Mouse (Mus musculus): ENCODE measurements around the gene Mycbp. TPM values are rescaled to one million over a fixed set of nuclear protein-coding genes. Genes with fewer than 3 reads are reported as not detected.
"Not testable (repeated sequence)": the region's sequence is repeated elsewhere in the genome, so short reads cannot be mapped to it uniquely, and the experiment has no call there.

The Mycbp gene
- total RNA-seq, 2 experiments from 2014 or later: 11.2 to 13.3 TPM

GRCm38 (mm10) chr4:123936059-123936458 lies 31.4 kb downstream of the Mycbp start:
- intact Hi-C loops (cut with DNase I): loop anchor here (5.0 kb wide), 1 partner anchor 741 kb away; no protein-coding TSS in a partner anchor
- no peak for DNase-seq (ENCODE audit: low spot score in 2 of 2)

- DNase-seq (ENCODE audit: low spot score in 2 of 2): peak; percentile 81 to 84
- intact Hi-C loops (cut with DNase I): loop anchor here (5.0 kb wide), 1 partner anchor 737 kb away; no protein-coding TSS in a partner anchor
Observed at GRCm38 (mm10) chr4:123939838-123940237, 35.2 kb downstream of the Mycbp start.

GRCm38 (mm10) chr4:123940878-123941277 lies 36.2 kb downstream of the Mycbp start:
- intact Hi-C loops (cut with DNase I); DNase-seq (ENCODE audit: low spot score in 2 of 2): not testable (repeated sequence)

- no peak for DNase-seq (ENCODE audit: low spot score in 2 of 2)
- intact Hi-C loops (cut with DNase I): no loop called here
Observed at GRCm38 (mm10) chr4:123946701-123947100, 42.1 kb downstream of the Mycbp start.

GRCm38 (mm10) chr4:123947149-123947548 lies 42.5 kb downstream of the Mycbp start:
- no peak for DNase-seq (ENCODE audit: low spot score in 2 of 2)

GRCm38 (mm10) chr4:123948901-123949300 lies 44.3 kb downstream of the Mycbp start:
- intact Hi-C loops (cut with DNase I): no loop called here
- no peak for DNase-seq (ENCODE audit: low spot score in 2 of 2)

More at GRCm38 (mm10) chr4:123947149-123947548, 42.5 kb downstream of the Mycbp start:
- intact Hi-C loops (cut with DNase I): no loop called here

- no peak for DNase-seq (ENCODE audit: low spot score in 2 of 2)
- intact Hi-C loops (cut with DNase I): loop anchor here (10.0 kb wide), 1 partner anchor 445 kb away; no protein-coding TSS in a partner anchor
Observed at GRCm38 (mm10) chr4:123949649-123950048, 45.0 kb downstream of the Mycbp start.

GRCm38 (mm10) chr4:123952059-123952458 lies 47.4 kb downstream of the Mycbp start:
- intact Hi-C loops (cut with DNase I): loop anchor here (10.0 kb wide), 1 partner anchor 443 kb away; no protein-coding TSS in a partner anchor
- no peak for DNase-seq (ENCODE audit: low spot score in 2 of 2)

GRCm38 (mm10) chr4:123956703-123957491 lies 52.3 kb downstream of the Mycbp start:
- DNase-seq (ENCODE audit: low spot score in 2 of 2): peak; percentile 60 to 69
- intact Hi-C loops (cut with DNase I): loop anchor here (2.0 to 10.0 kb wide), 2 partner anchors 186 to 438 kb away; no protein-coding TSS in a partner anchor

GRCm38 (mm10) chr4:123957492-123957808 lies 52.8 kb downstream of the Mycbp start:
- intact Hi-C loops (cut with DNase I): loop anchor here (2.0 to 10.0 kb wide), 2 partner anchors 185 to 437 kb away; no protein-coding TSS in a partner anchor
- no peak for DNase-seq (ENCODE audit: low spot score in 2 of 2)

- intact Hi-C loops (cut with DNase I): loop anchor here (2.0 to 10.0 kb wide), 2 partner anchors 185 to 437 kb away; no protein-coding TSS in a partner anchor
- DNase-seq (ENCODE audit: low spot score in 2 of 2): no peak
Observed at GRCm38 (mm10) chr4:123957891-123958290, 53.3 kb downstream of the Mycbp start.

- DNase-seq (ENCODE audit: low spot score in 2 of 2): no peak
- intact Hi-C loops (cut with DNase I): loop anchor here (5.0 kb wide), 1 partner anchor 246 kb away; no protein-coding TSS in a partner anchor
Observed at GRCm38 (mm10) chr4:123960955-123961354, 56.3 kb downstream of the Mycbp start.

Other genes starting within 250 kb of the Mycbp start
- 100 to 1,000 TPM; 202 to 222 TPM for gene Macf1, start 220.5 kb upstream of the Mycbp start, total RNA-seq (2021)
- gene Ndufs5, start 186.6 kb upstream of the Mycbp start, total RNA-seq (2021): 100 to 1,000 TPM; 184 to 187 TPM
- gene Akirin1, start 154.5 kb upstream of the Mycbp start, total RNA-seq (2021): 10 to 100 TPM; 63.4 to 65.5 TPM
- gene Rhbdl2, start 117.0 kb upstream of the Mycbp start, total RNA-seq (2021): 1 to 10 TPM; 1.3 to 1.4 TPM
- gene 4933427I04Rik, start 45.2 kb upstream of the Mycbp start, total RNA-seq (2021): not detected
- 10 to 100 TPM; 58.4 to 63.8 TPM for gene Rragc, start 12.6 kb downstream of the Mycbp start, total RNA-seq (2021)
- not detected for gene 4930535I16Rik, start 13.2 kb downstream of the Mycbp start, total RNA-seq (2021)

Measured in left cerebral cortex, postnatal 25 days (tissue).